Mouse (Mus musculus): Measurements from ENCODE around the gene Reps2. TPM values are rescaled to one million over a fixed set of nuclear protein-coding genes. Genes with fewer than 3 reads are reported as not detected.

The Reps2 gene
- polyA plus RNA-seq, 2 experiments, result 2.5 to 3.2 TPM

GRCm38 (mm10) chrX:162642402-162643090 lies 903 bp downstream of the Reps2 start:
- peak overlapping the region; percentile 63 for H3K4me2 ChIP-seq (replicated peaks; ENCODE audit: low read depth, low read length, severe bottlenecking)
- H3K27ac ChIP-seq (replicated peaks; ENCODE audit: low read depth, low read length), result no peak overlapping the region
- peak overlapping the region; percentile 52 for H3K4me3 ChIP-seq (replicated peaks; ENCODE audit: low read length)
- 41% methylated on average over 11 of the region's 11 CpGs for WGBS
- peak; percentile 2 for DNase-seq (ENCODE audit: low spot score)
- ATAC-seq (ENCODE audit: low FRiP score, low read depth), result no peak
- TF ChIP-seq POLR2A (IDR thresholded peaks at IDR 0.05; ENCODE audit: borderline replicate concordance, extremely low read depth, insufficient read depth, insufficient read length), result no peak
- no peaks in the 10 kb centered on the region; the same call in 1 of the 2 replicates for H3K27me3 ChIP-seq (ENCODE audit: control insufficient read depth, insufficient read depth, low read length)
- H3K36me3 ChIP-seq (ENCODE audit: control insufficient read depth, insufficient read depth, low read length), result no peaks in the 10 kb centered on the region
- H3K9me3 ChIP-seq (ENCODE audit: control insufficient read depth, low read length), result no peaks in the 10 kb centered on the region
- no peaks in the 10 kb centered on the region for H3K4me1 ChIP-seq (ENCODE audit: control insufficient read depth, insufficient read depth, low read length)
- H3K9ac ChIP-seq (ENCODE audit: low read depth, low read length, severe bottlenecking), result peak overlapping the region; percentile 59; the same call in 1 of the 2 replicates

GRCm38 (mm10) chrX:162641764-162642163 lies 1.7 kb downstream of the Reps2 start:
- H3K4me2 ChIP-seq (replicated peaks; ENCODE audit: low read depth, low read length, severe bottlenecking), result no peak overlapping the region
- H3K36me3 ChIP-seq (ENCODE audit: control insufficient read depth, insufficient read depth, low read length), result no peaks in the 10 kb centered on the region
- ATAC-seq (ENCODE audit: low FRiP score, low read depth), result no peak
- no peak for TF ChIP-seq POLR2A (IDR thresholded peaks at IDR 0.05; ENCODE audit: borderline replicate concordance, extremely low read depth, insufficient read depth, insufficient read length)
- H3K9ac ChIP-seq (ENCODE audit: low read depth, low read length, severe bottlenecking), result no peak overlapping the region
- 72% methylated on average over 4 of the region's 4 CpGs for WGBS
- no peak overlapping the region for H3K27ac ChIP-seq (replicated peaks; ENCODE audit: low read depth, low read length)
- H3K4me3 ChIP-seq (replicated peaks; ENCODE audit: low read length), result no peak overlapping the region
- H3K4me1 ChIP-seq (ENCODE audit: control insufficient read depth, insufficient read depth, low read length), result no peaks in the 10 kb centered on the region
- H3K9me3 ChIP-seq (ENCODE audit: control insufficient read depth, low read length), result no peaks in the 10 kb centered on the region
- DNase-seq (ENCODE audit: low spot score), result no peak
- no peaks in the 10 kb centered on the region; the same call in 1 of the 2 replicates for H3K27me3 ChIP-seq (ENCODE audit: control insufficient read depth, insufficient read depth, low read length)

GRCm38 (mm10) chrX:162635159-162635558 lies 8.3 kb downstream of the Reps2 start:
- Histone ChIP-seq H3K27ac (replicated peaks; ENCODE audit: low read depth, low read length) (no peak overlapping the region), H3K4me3 (replicated peaks; ENCODE audit: low read length) (no peak overlapping the region), H3K4me2 (replicated peaks; ENCODE audit: low read depth, low read length, severe bottlenecking) (no peak overlapping the region), H3K9ac (ENCODE audit: low read depth, low read length, severe bottlenecking) (no peak overlapping the region), H3K27me3 (ENCODE audit: control insufficient read depth, insufficient read depth, low read length) (no peaks in the 10 kb centered on the region), H3K9me3 (ENCODE audit: control insufficient read depth, low read length) (no peaks in the 10 kb centered on the region), H3K36me3 (ENCODE audit: control insufficient read depth, insufficient read depth, low read length) (no peaks in the 10 kb centered on the region), H3K4me1 (ENCODE audit: control insufficient read depth, insufficient read depth, low read length) (no peaks in the 10 kb centered on the region)
- DNase-seq (ENCODE audit: low spot score) (no peak), ATAC-seq (ENCODE audit: low FRiP score, low read depth) (no peak)
- no peak for TF ChIP-seq POLR2A (IDR thresholded peaks at IDR 0.05; ENCODE audit: borderline replicate concordance, extremely low read depth, insufficient read depth, insufficient read length)
- 36% methylated on average over 2 of the region's 2 CpGs for WGBS

- TF ChIP-seq POLR2A (IDR thresholded peaks at IDR 0.05; ENCODE audit: borderline replicate concordance, extremely low read depth, insufficient read depth, insufficient read length), result no peak
- H3K9ac ChIP-seq (ENCODE audit: low read depth, low read length, severe bottlenecking), result no peak overlapping the region
- no peak overlapping the region for H3K4me3 ChIP-seq (replicated peaks; ENCODE audit: low read length)
- H3K4me1 ChIP-seq (ENCODE audit: control insufficient read depth, insufficient read depth, low read length), result no peaks in the 10 kb centered on the region
- H3K36me3 ChIP-seq (ENCODE audit: control insufficient read depth, insufficient read depth, low read length), result no peaks in the 10 kb centered on the region
- no peaks in the 10 kb centered on the region for H3K27me3 ChIP-seq (ENCODE audit: control insufficient read depth, insufficient read depth, low read length)
- no peaks in the 10 kb centered on the region for H3K9me3 ChIP-seq (ENCODE audit: control insufficient read depth, low read length)
- ATAC-seq (ENCODE audit: low FRiP score, low read depth) (no peak), DNase-seq (ENCODE audit: low spot score) (no peak)
- WGBS, result 60% methylated on average over 1 of the region's 1 CpGs
- no peak overlapping the region for H3K4me2 ChIP-seq (replicated peaks; ENCODE audit: low read depth, low read length, severe bottlenecking)
- no peak overlapping the region for H3K27ac ChIP-seq (replicated peaks; ENCODE audit: low read depth, low read length)
These were observed 21.4 kb downstream of the Reps2 start for GRCm38 (mm10) chrX:162622091-162622437.

GRCm38 (mm10) chrX:162621194-162622090 lies 22.0 kb downstream of the Reps2 start:
- H3K9me3 ChIP-seq (ENCODE audit: control insufficient read depth, low read length), result no peaks in the 10 kb centered on the region
- no peaks in the 10 kb centered on the region for H3K4me1 ChIP-seq (ENCODE audit: control insufficient read depth, insufficient read depth, low read length)
- no peak overlapping the region for H3K4me3 ChIP-seq (replicated peaks; ENCODE audit: low read length)
- no peak overlapping the region for H3K4me2 ChIP-seq (replicated peaks; ENCODE audit: low read depth, low read length, severe bottlenecking)
- no peak overlapping the region for H3K9ac ChIP-seq (ENCODE audit: low read depth, low read length, severe bottlenecking)
- 73% methylated on average over 5 of the region's 5 CpGs for whole genome bisulfite sequencing
- no peak overlapping the region for H3K27ac ChIP-seq (replicated peaks; ENCODE audit: low read depth, low read length)
- no peak for TF ChIP-seq POLR2A (IDR thresholded peaks at IDR 0.05; ENCODE audit: borderline replicate concordance, extremely low read depth, insufficient read depth, insufficient read length)
- H3K36me3 ChIP-seq (ENCODE audit: control insufficient read depth, insufficient read depth, low read length), result no peaks in the 10 kb centered on the region
- DNase-seq (ENCODE audit: low spot score) (no peak), ATAC-seq (ENCODE audit: low FRiP score, low read depth) (no peak)
- H3K27me3 ChIP-seq (ENCODE audit: control insufficient read depth, insufficient read depth, low read length), result no peaks in the 10 kb centered on the region

Measured in limb, embryonic 14.5 days (tissue).